Mouse (Mus musculus) testis, adult 2 months (tissue): ENCODE data around the gene Tfap2a. TPM values are rescaled to one million over a fixed set of nuclear protein-coding genes. Genes with fewer than 3 reads are reported as not detected.
A peak's percentile ranks its signal among the peaks of the same experiment; 100 is the strongest.

Experiments
- H3K27ac ChIP-seq: fragments of 200-500 bp; 2 replicates; pipeline ENCODE4 v1.5.1; 2012; ENCODE audit warnings: low read depth, low read length; ENCODE audit not compliant: control insufficient read depth, insufficient read depth
- H3K27me3 ChIP-seq: fragments of 200-500 bp; 2 replicates; pipeline ENCODE4 v1.6.1; 2012; ENCODE audit warnings: mild to moderate bottlenecking, low read length, moderate library complexity; ENCODE audit not compliant: control insufficient read depth, insufficient read depth
- H3K36me3 ChIP-seq: fragments of 200-500 bp; 2 replicates; pipeline ENCODE4 v1.6.1; 2012; ENCODE audit warnings: mild to moderate bottlenecking, low read length; ENCODE audit not compliant: control insufficient read depth, insufficient read depth
- H3K4me1 ChIP-seq: fragments of 200-500 bp; 2 replicates; pipeline ENCODE4 v1.6.1; 2012; ENCODE audit warnings: low read length; ENCODE audit not compliant: control insufficient read depth, insufficient read depth
- H3K4me3 ChIP-seq: fragments of 200-500 bp; 2 replicates; pipeline ENCODE4 v1.5.1; 2012; ENCODE audit warnings: low read depth, mild to moderate bottlenecking, low read length, moderate library complexity, mixed read lengths; ENCODE audit not compliant: control insufficient read depth
- CTCF ChIP-seq: fragments of 200-500 bp; IDR thresholded peaks from 2 replicates; pipeline ENCODE4 v1.5.1; 2012; ENCODE audit warnings: low read depth, mild to moderate bottlenecking, inconsistent platforms, low read length, moderate library complexity; ENCODE audit not compliant: control insufficient read depth, insufficient read depth, insufficient replicate concordance
- POLR2A ChIP-seq: fragments of 200-500 bp; IDR thresholded peaks from 2 replicates; pipeline ENCODE4 v1.6.1; 2012; ENCODE audit warnings: low read depth, mild to moderate bottlenecking, inconsistent platforms, low read length, moderate library complexity; ENCODE audit not compliant: control insufficient read depth
- polyA plus RNA-seq: library from polyadenylated mRNA; depleted of rRNA; stranded (reverse); fragments of >200 nt; gene quantifications from 2 replicates; pipeline ENCODE4 v1.2.3, GENCODE M21; 2012; rRNA removed

The Tfap2a gene
- polyA plus RNA-seq, 1 experiment: 0.23 TPM

DNA sequence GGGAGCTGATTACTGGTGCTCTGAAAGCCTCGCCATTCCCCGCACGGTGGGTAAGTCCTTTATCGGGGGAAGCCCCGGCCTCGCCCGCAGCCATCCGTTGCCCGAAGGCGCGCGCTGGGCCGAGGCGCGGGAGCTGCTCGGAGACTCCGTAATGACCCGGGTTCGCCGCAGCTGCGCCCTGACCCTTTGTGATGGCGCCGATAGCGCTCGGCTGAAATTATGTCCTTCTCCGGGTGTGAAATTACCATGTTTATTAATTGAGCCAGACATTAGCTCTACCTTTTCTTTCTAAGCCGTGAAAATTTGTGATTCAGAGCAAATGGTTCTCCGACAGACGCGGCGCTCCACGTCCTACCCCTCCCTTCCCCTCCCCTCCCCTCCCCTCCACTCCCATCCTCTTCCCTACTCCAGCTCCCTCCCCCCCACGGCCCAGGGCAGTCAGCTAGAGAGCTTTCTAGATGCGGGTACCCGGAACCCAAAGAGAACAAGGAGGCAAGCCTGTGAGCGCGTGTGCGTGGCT, 34.1 kb downstream of the Tfap2a start:
- peak overlapping the region; percentile 64 for H3K4me3 ChIP-seq
- peaks cover 19% of the 10 kb centered on the region for H3K4me1 ChIP-seq
- TF ChIP-seq POLR2A (no peak), CTCF (no peak)
- H3K27me3 ChIP-seq: peaks cover 7% of the 10 kb centered on the region; the same call in 1 of the 2 replicates
- H3K27ac ChIP-seq: no peak overlapping the region
- H3K36me3 ChIP-seq: no peaks in the 10 kb centered on the region

DNA sequence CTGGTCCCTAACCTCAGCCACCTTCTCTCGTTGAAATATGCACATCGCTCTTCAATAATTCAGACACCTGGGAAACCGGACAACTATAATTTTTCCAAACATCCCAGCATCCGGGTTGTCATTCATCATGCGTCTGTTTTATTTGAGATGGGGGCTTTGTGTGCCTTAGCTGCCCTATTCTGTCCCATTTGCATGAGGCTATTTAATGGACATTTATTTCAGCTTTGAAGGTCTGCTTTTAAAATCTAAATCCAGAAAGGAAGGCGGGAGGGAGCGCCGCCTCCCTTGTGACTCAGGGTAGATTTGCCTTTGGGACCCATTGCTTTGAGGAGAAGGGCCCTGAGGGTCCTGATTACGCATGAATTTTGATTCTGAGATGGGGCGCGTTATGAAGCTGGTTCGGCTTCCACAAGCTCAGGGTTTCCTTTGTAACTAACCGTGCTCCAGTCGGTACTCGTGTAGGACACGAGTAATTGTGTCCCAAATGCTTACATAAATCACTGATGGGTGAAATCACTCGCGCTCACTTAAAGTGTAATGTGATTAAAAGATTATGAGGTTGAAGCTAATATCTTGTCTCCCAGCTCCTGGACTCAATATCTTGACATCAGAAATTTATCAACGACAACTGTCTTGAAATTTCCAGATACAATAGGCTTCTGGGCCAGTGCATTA, 34.9 kb downstream of the Tfap2a start:
- H3K27ac ChIP-seq: no peak overlapping the region
- peak overlapping the region; percentile 16; the same call in 1 of the 2 replicates for H3K4me3 ChIP-seq
- H3K27me3 ChIP-seq: peaks cover 5% of the 10 kb centered on the region; the same call in 1 of the 2 replicates
- TF ChIP-seq CTCF (no peak), POLR2A (no peak)
- H3K4me1 ChIP-seq: peaks cover 17% of the 10 kb centered on the region
- no peaks in the 10 kb centered on the region for H3K36me3 ChIP-seq

DNA sequence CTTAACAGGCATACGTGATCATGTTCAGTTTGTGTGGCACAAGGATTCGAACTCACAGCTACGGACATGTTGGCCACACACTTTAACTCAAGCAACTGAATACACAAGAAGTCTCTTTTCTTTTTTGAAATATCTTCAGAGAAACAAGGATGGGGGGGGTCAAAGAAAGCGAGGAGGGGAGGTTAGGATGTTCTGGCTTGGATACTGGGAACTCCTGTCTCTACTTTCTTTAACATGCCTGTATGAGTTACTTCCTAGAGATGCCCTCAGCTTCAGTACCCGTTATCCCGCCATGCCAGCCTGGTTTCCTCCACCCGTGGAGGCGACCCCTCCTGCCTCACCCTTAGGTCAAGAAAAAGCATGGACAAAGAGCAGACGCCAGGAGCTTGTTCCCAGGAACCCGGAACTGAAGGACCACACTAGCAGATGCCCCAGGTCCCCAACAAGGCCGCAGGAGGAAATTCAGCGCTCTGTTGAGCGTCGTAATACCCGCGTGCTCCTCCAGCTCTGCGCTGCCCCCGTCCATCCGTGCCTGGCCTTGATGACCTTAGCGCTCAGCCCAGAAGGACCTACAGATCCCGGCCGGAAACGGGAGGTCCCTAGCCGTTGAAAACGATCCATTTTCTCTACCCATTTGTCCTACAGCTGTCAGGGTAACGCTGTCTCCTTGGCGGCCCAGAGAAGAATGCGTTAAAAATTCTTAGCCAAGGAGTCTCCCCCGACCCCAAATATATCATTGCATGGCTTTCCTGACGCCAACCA, 35.6 kb downstream of the Tfap2a start:
- TF ChIP-seq POLR2A: no peak
- TF ChIP-seq CTCF: no peak
- Histone ChIP-seq H3K4me3 (no peak overlapping the region), H3K27ac (no peak overlapping the region), H3K4me1 (peaks cover 17% of the 10 kb centered on the region), H3K36me3 (no peaks in the 10 kb centered on the region), H3K27me3 (peaks cover 5% of the 10 kb centered on the region; the same call in 1 of the 2 replicates)

DNA sequence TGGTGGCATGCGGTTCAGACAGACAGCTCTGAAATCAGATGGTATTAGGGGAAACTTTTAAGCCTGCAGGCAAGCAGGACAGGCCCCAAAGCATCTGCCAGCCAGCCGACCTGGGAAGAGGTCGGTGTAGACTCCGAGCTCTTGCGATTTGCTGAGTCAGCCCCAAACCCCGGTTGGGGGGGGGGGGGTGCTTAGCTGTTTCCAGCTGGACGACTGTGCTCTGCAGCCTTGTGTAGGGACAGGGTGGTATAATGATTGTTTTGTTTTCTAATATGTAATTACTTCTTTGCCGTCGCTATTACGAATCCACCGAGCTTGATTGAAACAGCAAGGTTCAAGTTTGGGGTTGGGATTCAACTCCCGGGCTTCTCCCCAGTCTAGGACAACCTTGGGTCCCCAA, 36.5 kb downstream of the Tfap2a start:
- Histone ChIP-seq H3K4me1 (peaks cover 17% of the 10 kb centered on the region), H3K4me3 (no peak overlapping the region), H3K36me3 (no peaks in the 10 kb centered on the region), H3K27me3 (peaks cover 5% of the 10 kb centered on the region; the same call in 1 of the 2 replicates), H3K27ac (no peak overlapping the region)
- TF ChIP-seq CTCF: no peak
- no peak for TF ChIP-seq POLR2A

DNA sequence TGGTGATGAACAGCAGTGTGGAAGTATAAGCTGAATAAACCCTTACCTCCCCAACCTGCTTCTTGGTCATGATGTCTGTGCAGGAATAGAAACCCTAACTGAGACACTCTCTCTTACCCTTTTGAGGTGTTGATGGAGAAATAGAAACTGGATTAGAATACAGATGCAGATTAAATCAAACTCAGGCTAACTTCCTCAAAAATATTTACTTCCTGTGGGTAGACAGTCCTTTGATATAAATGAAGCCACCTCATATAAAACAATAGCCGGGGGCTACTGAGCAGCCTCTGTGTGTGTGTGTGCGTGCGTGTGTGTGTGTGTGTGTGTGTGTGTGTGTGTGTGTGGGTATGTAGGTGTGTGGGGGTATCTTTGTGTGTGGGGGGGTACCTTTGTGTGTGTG, 52.4 kb downstream of the Tfap2a start:
- TF ChIP-seq POLR2A (no peak), CTCF (no peak)
- Histone ChIP-seq H3K36me3 (no peaks in the 10 kb centered on the region), H3K4me3 (no peak overlapping the region), H3K4me1 (no peaks in the 10 kb centered on the region), H3K27me3 (no peaks in the 10 kb centered on the region), H3K27ac (no peak overlapping the region)

DNA sequence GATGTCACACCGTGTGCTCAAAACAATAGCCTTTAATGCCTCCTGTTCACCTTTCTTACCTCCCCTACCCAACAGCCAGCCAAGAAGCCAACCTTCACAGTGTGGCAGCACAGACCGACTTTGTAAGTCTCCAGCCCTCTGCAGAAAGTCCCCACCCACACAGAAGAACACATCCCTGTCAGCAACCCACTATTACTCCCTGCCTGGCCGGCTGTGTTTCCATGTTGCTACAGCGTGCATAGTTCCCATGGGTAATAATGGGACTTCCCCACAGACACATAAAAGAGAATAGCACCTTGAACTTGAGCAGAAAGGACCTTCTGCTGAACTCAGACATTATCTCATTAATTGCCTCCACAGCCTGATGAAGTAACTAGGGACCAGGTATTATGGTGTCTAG, 61.4 kb downstream of the Tfap2a start:
- Histone ChIP-seq H3K36me3 (no peaks in the 10 kb centered on the region), H3K4me3 (no peak overlapping the region), H3K27ac (no peak overlapping the region), H3K27me3 (no peaks in the 10 kb centered on the region), H3K4me1 (no peaks in the 10 kb centered on the region)
- TF ChIP-seq POLR2A (no peak), CTCF (no peak)

Other genes starting within 250 kb of the Tfap2a start
- 0.32 and 0.36 TPM in 2 replicates for gene Gcnt2, start 121.4 kb upstream of the Tfap2a start, polyA plus RNA-seq